Mouse (Mus musculus) small intestine, adult 2 months (tissue): ENCODE data around the gene Tnfrsf1b.
A peak's percentile ranks its signal among the peaks of the same experiment; 100 is the strongest.

ENCODE experiments used
- CTCF ChIP-seq: fragments of 200-500 bp; IDR thresholded peaks from 2 replicates; pipeline ENCODE4 v1.5.1; 2012; ENCODE audit warnings: low read depth, mild to moderate bottlenecking, control low read depth, inconsistent platforms, low read length, moderate library complexity, mixed read lengths; ENCODE audit not compliant: insufficient replicate concordance, insufficient read length; ENCODE audit errors: extremely low read depth
- POLR2A ChIP-seq: fragments of 200-500 bp; IDR thresholded peaks from 2 replicates; pipeline ENCODE4 v1.6.1; 2012; ENCODE audit warnings: low read depth, mild to moderate bottlenecking, control low read depth, inconsistent platforms, low read length, moderate library complexity

DNA sequence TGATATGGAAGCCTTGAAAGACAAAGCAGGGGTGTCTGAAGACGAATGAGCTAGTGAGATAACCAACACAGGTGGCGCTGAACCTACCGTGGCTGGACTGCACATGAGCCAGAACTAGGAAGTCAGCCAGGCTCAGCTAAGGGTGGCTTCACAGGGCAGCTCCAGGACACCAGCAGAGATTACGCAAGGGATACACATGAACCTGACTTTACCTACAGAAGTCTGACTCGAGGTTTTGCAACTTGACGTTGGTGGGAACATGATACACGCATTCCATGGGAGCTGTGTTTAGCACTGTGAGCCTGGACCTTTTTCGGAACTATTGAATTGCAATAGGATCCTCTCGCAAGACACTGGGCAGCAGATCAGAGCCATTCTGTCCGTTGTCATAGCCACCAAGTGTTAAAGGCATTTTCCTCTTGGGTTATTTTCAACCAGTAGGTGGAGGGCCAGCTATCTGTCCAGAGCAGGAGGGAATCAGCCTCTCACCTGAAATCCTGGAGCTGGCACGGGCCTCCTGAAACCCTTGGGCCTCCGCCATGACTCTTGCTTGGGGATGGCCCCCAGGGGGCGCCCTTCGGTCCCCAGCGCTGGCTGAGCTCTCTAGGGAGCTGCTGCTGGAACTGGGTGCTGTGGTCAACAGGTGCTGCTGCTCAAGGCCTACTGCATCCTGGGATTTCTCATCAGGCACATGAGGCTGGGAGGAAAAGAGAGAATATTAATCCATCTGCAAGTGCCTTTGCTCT, 27.3 kb downstream of the Tnfrsf1b start:
- TF ChIP-seq POLR2A (no peak), CTCF (peak; percentile 68; the same call in 1 of the 2 replicates)
